10 mouse cellular contexts compared by ENCODE assay signal in the genomic region with DNA sequence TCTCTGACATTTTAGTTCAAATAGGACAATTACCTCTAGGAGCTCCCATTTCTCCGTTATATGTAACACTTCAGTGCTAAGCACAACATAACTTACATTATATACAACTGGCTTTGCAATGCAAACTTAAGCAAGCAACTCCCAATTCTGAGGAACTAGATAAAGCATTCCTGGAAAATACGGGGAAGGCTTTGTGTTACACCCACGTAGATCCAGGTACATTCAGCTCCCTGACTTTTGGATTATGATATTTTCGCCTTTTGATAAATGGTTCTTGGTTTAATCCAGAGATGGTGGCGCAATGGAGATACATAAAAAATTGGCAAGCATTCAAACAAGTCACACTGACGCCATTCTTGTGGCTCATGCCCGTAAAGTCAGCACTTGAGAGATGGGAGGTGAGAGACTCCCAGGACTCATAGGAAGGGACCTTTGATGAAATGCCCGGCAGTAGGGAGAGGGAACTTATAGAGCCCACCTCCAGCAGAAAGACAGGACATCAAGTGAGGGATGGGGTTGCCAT. TPM values are rescaled to one million over a fixed set of nuclear protein-coding genes. Genes with fewer than 3 reads are reported as not detected.
DNase-seq lines count a peak whose midpoint lies in the region; ATAC-seq lines count a peak whose summit lies in the region.
"Had no signal": no experiment of that assay in that cellular context is flagged by ENCODE, and none has a peak within 500 bp of the region (broad histone marks: within the 10 kb centered on the region; RNA-seq: fewer than 3 reads in every experiment).

No protein-coding gene starts in this region.

- 79% methylated on average over 8 of the region's 8 CpGs for WGBS in embryonic facial prominence, embryonic 15.5 days
- 87% methylated on average over 8 of the region's 8 CpGs for WGBS in limb, embryonic 10.5 days
- WGBS in stomach, embryonic 15.5 days = 71% methylated on average over 8 of the region's 8 CpGs

- no peak overlapping the region for H3K27ac ChIP-seq in embryonic facial prominence, embryonic 15.5 days (replicated peaks)
- no peak overlapping the region for H3K27ac ChIP-seq in limb, embryonic 10.5 days
- H3K27ac ChIP-seq in stomach, embryonic 15.5 days = no peak overlapping the region
- H3K27ac ChIP-seq: gastrocnemius, adult 2 months had no signal

- H3K9me3 ChIP-seq in megakaryocyte, embryonic 14.5 days = no peaks in the 10 kb centered on the region
- no peaks in the 10 kb centered on the region for H3K9me3 ChIP-seq in embryonic facial prominence, embryonic 15.5 days (replicated peaks)
- no peaks in the 10 kb centered on the region for H3K9me3 ChIP-seq in limb, embryonic 10.5 days (replicated peaks)
- no peaks in the 10 kb centered on the region for H3K9me3 ChIP-seq in stomach, embryonic 15.5 days

- peak overlapping the region; percentile 75 for H3K4me3 ChIP-seq in megakaryocyte, embryonic 14.5 days (replicated peaks)
- peak overlapping the region; percentile 69 for H3K4me3 ChIP-seq in embryonic facial prominence, embryonic 15.5 days (replicated peaks)
- peak overlapping the region; percentile 75 for H3K4me3 ChIP-seq in limb, embryonic 10.5 days
- peak overlapping the region; percentile 70 for H3K4me3 ChIP-seq in stomach, embryonic 15.5 days (replicated peaks)
- H3K4me3 ChIP-seq: gastrocnemius, adult 2 months had no signal

- H3K4me1 ChIP-seq in megakaryocyte, embryonic 14.5 days = peaks cover 22% of the 10 kb centered on the region
- H3K4me1 ChIP-seq in embryonic facial prominence, embryonic 15.5 days = peaks cover 11% of the 10 kb centered on the region
- H3K4me1 ChIP-seq in limb, embryonic 10.5 days = peaks cover 8% of the 10 kb centered on the region
- H3K4me1 ChIP-seq in stomach, embryonic 15.5 days = peaks cover 6% of the 10 kb centered on the region; the same call in 1 of the 2 replicates

- peak overlapping the region; percentile 69 for H3K4me2 ChIP-seq in embryonic facial prominence, embryonic 15.5 days (replicated peaks)
- H3K4me2 ChIP-seq in stomach, embryonic 15.5 days = peak overlapping the region; percentile 75

- H3K36me3 ChIP-seq in megakaryocyte, embryonic 14.5 days (replicated peaks; ENCODE audit: low read length) = peaks cover 25% of the 10 kb centered on the region
- H3K36me3 ChIP-seq in embryonic facial prominence, embryonic 15.5 days = 0 out of 2 replicates have a peak, but pooled peaks cover 6% of the 10 kb centered on the region
- peaks cover 36% of the 10 kb centered on the region for H3K36me3 ChIP-seq in limb, embryonic 10.5 days
- no peaks in the 10 kb centered on the region for H3K36me3 ChIP-seq in stomach, embryonic 15.5 days

- H3K27me3 ChIP-seq in megakaryocyte, embryonic 14.5 days (replicated peaks) = no peaks in the 10 kb centered on the region
- H3K27me3 ChIP-seq in embryonic facial prominence, embryonic 15.5 days = no peaks in the 10 kb centered on the region
- no peaks in the 10 kb centered on the region for H3K27me3 ChIP-seq in limb, embryonic 10.5 days (ENCODE audit: low read depth, poor library complexity, severe bottlenecking)
- no peaks in the 10 kb centered on the region for H3K27me3 ChIP-seq in stomach, embryonic 15.5 days (replicated peaks)

- 0 out of 2 replicates have a peak overlapping the region, but pooled peaks have one; percentile 35 for H3K9ac ChIP-seq in embryonic facial prominence, embryonic 15.5 days
- no peak overlapping the region for H3K9ac ChIP-seq in stomach, embryonic 15.5 days

- no peak for DNase-seq in limb, embryonic 10.5 days (ENCODE audit: low spot score)
- no peak for DNase-seq in lung, postnatal 14 days
- DNase-seq in adrenal gland, postnatal 4 days (ENCODE audit: low spot score in 2 of 2) = no peak
- DNase-seq: gastrocnemius, adult 2 months; lung, postnatal 36 days had no signal

- ATAC-seq in megakaryocyte, adult 5-6 weeks (ENCODE audit: poor library complexity, severe bottlenecking) = no peak
- ATAC-seq in embryonic facial prominence, embryonic 15.5 days (ENCODE audit: insufficient number of reproducible peaks, low FRiP score, low TSS enrichment, low read depth) = no peak
- no peak for ATAC-seq in stomach, embryonic 15.5 days (ENCODE audit: insufficient read depth, low FRiP score, low read depth)
- ATAC-seq: activated CD4-positive, CD25-positive, alpha-beta regulatory T cell, adult 4 months had no signal

RNA-seq across cellular contexts. Expression of gene Nuf2, which starts 1.2 kb away (rescaled TPM):
- polyA plus RNA-seq in megakaryocyte, embryonic 14.5 days (2012; ENCODE audit: insufficient read depth, low replicate concordance) = 3.1 TPM in 1 of 2 replicates, not detected in the other
- 80.0 and 82.6 TPM in 2 replicates for total RNA-seq in megakaryocyte, adult 5-6 weeks (2015)
- 143 and 162 TPM in 2 replicates for total RNA-seq in megakaryocyte, adult 5-6 weeks (2017)
- polyA plus RNA-seq in embryonic facial prominence, embryonic 15.5 days (2015; fragmentation: Nextera tagmentation; extraction: Ambion mirVana) = 40.5 and 41.4 TPM in 2 replicates
- 72.9 and 76.3 TPM in 2 replicates for polyA plus RNA-seq in limb, embryonic 10.5 days (2016; fragmentation: Nextera tagmentation; extraction: Ambion mirVana)
- 48.7 and 49.5 TPM in 2 replicates for polyA plus RNA-seq in stomach, embryonic 15.5 days (2015; fragmentation: Nextera tagmentation; extraction: Ambion mirVana)
- 10 to 100 TPM; 21.8 to 22.6 TPM for total RNA-seq in adrenal gland, postnatal 4 days (2021)
- total RNA-seq: gastrocnemius, adult 2 months had no signal

Comparison
In these comparisons a context has a peak if more than half of its experiments do, and no peak if none do; other contexts are left out.
1. RNA of gene Nuf2, which starts 1.2 kb away (polyA plus RNA-seq): 72.9 to 76.3 TPM in limb, embryonic 10.5 days, 48.7 to 49.5 TPM in stomach, embryonic 15.5 days and 40.5 to 41.4 TPM in embryonic facial prominence, embryonic 15.5 days; 3.1 TPM in megakaryocyte, embryonic 14.5 days; every median in the first group is over 10 times any median in the second.
2. Peak in every context shown above with its lines, with median percentiles within 50 percentile points of each other: H3K4me3 ChIP-seq.